Mouse (Mus musculus) CH12.LX (cell line): ENCODE results near the gene Fam173a. TPM values are rescaled to one million over a fixed set of nuclear protein-coding genes. Genes with fewer than 3 reads are reported as not detected.
A peak's percentile ranks its signal among the peaks of the same experiment; 100 is the strongest.

ENCODE experiments used
- DNase-seq: peaks from one replicate; pipeline ENCODE4 v3.0.0-alpha.2; 2013; ENCODE audit errors: extremely low read depth
- H3K27ac ChIP-seq: 2 replicates; pipeline ENCODE4 v1.5.1; 2012; ENCODE audit warnings: low read depth, mild to moderate bottlenecking, control low read depth, moderate library complexity; ENCODE audit not compliant: insufficient read depth
- H3K27me3 ChIP-seq: replicated peaks from 2 replicates; pipeline ENCODE3; 2012; ENCODE audit warnings: inconsistent platforms
- H3K36me3 ChIP-seq, 2 experiments: replicated peaks in 1 of 2; 2 replicates each; pipeline versions ENCODE3 to v1.6.1; 2012; ENCODE audit warnings: inconsistent platforms in 1 of 2, low read length in 1 of 2, mild to moderate bottlenecking in 1 of 2, mixed read lengths in 1 of 2, moderate library complexity in 1 of 2; ENCODE audit not compliant: control insufficient read depth in 1 of 2, insufficient read depth in 1 of 2
- H3K4me1 ChIP-seq, 2 experiments: 2 replicates each; pipeline ENCODE4 v1.6.1; 2012; ENCODE audit warnings: inconsistent platforms in 1 of 2, moderate library complexity in 1 of 2; ENCODE audit not compliant: insufficient read depth in 2 of 2, control insufficient read depth in 1 of 2
- H3K4me2 ChIP-seq: 2 replicates; pipeline ENCODE4 v1.6.1; 2012; ENCODE audit warnings: low read depth, mild to moderate bottlenecking, control low read depth; ENCODE audit not compliant: poor library complexity, insufficient read depth, severe bottlenecking
- H3K4me3 ChIP-seq, 3 experiments: fragments of 150-350 bp in 1 of 3; sonication (generic) in 1 of 3; replicated peaks in 1 of 3; 2 replicates each; pipeline versions ENCODE3 to v1.5.1; 2011 to 2012; ENCODE audit warnings: low read depth in 2 of 3, low read length in 2 of 3, mild to moderate bottlenecking in 2 of 3, moderate library complexity in 2 of 3, control low read depth in 1 of 3, improper control_type of control experiment in 1 of 3, inconsistent platforms in 1 of 3, mixed read lengths in 1 of 3; ENCODE audit not compliant: poor library complexity in 1 of 3
- H3K79me2 ChIP-seq: replicated peaks from 2 replicates; pipeline ENCODE4 v1.6.1; 2012; ENCODE audit warnings: mild to moderate bottlenecking, moderate library complexity; ENCODE audit not compliant: control insufficient read depth, poor library complexity, insufficient read depth, severe bottlenecking; ENCODE audit errors: extremely low read depth
- H3K9ac ChIP-seq: 2 replicates; pipeline ENCODE4 v1.6.1; 2012; ENCODE audit warnings: low read depth, mild to moderate bottlenecking, control low read depth, moderate library complexity; ENCODE audit not compliant: insufficient read depth
- H3K9me3 ChIP-seq: replicated peaks from 2 replicates; pipeline ENCODE3; 2012; ENCODE audit warnings: low read length, inconsistent platforms, mixed read lengths
- BHLHE40 ChIP-seq: IDR thresholded peaks from 2 replicates; pipeline ENCODE4 v1.6.1; 2011; ENCODE audit warnings: mild to moderate bottlenecking, low read depth, low read length, improper control_type of control experiment
- CHD1 ChIP-seq: IDR thresholded peaks from 2 replicates; pipeline ENCODE4 v1.6.1; 2012; ENCODE audit warnings: low read depth, low read length, improper control_type of control experiment, inconsistent platforms
- CHD2 ChIP-seq: IDR thresholded peaks from 2 replicates; pipeline ENCODE4 v1.6.1; 2011; ENCODE audit warnings: low read length, improper control_type of control experiment
- CTCF ChIP-seq, 2 experiments: IDR thresholded peaks in 1 of 2; conservative IDR thresholded peaks in 1 of 2; 2 replicates each; pipeline ENCODE4 v1.5.1; 2011 to 2012; ENCODE audit warnings: low read depth in 2 of 2, low read length in 2 of 2, improper control_type of control experiment in 1 of 2, inconsistent platforms in 1 of 2, mild to moderate bottlenecking in 1 of 2, moderate library complexity in 1 of 2
- ELF1 ChIP-seq: IDR thresholded peaks from 2 replicates; pipeline ENCODE4 v1.6.1; 2014; ENCODE audit warnings: low read depth, mild to moderate bottlenecking, inconsistent platforms, low read length, improper control_type of control experiment
- EP300 ChIP-seq: IDR thresholded peaks from 2 replicates; pipeline ENCODE4 v1.6.1; 2011; ENCODE audit warnings: low read length, improper control_type of control experiment
- KAT2A ChIP-seq: IDR thresholded peaks from 2 replicates; pipeline ENCODE4 v1.6.1; 2012; ENCODE audit warnings: low read length, improper control_type of control experiment, inconsistent platforms; ENCODE audit not compliant: insufficient replicate concordance
- MAZ ChIP-seq: IDR thresholded peaks from 2 replicates; pipeline ENCODE4 v1.6.1; 2012; ENCODE audit warnings: low read depth, mild to moderate bottlenecking, inconsistent platforms, low read length, improper control_type of control experiment, moderate library complexity
- MEF2A ChIP-seq: IDR thresholded peaks from 2 replicates; pipeline ENCODE4 v1.6.1; 2014; ENCODE audit warnings: low read depth, mild to moderate bottlenecking, inconsistent platforms, low read length, improper control_type of control experiment, borderline replicate concordance
- POLR2A ChIP-seq: IDR thresholded peaks from 2 replicates; pipeline ENCODE4 v1.6.1; 2011; ENCODE audit warnings: low read depth, mild to moderate bottlenecking, improper control_type of control experiment, low read length
- SIN3A ChIP-seq: IDR thresholded peaks from 2 replicates; pipeline ENCODE4 v1.6.1; 2012; ENCODE audit warnings: low read length, improper control_type of control experiment, inconsistent platforms
- TBP ChIP-seq: conservative IDR thresholded peaks from 2 replicates; pipeline ENCODE4 v1.6.1; 2011; ENCODE audit warnings: low read depth, low read length, improper control_type of control experiment
- TCF12 ChIP-seq: IDR thresholded peaks from 2 replicates; pipeline ENCODE4 v1.6.1; 2014; ENCODE audit warnings: low read depth, mild to moderate bottlenecking, inconsistent platforms, low read length, improper control_type of control experiment
- UBTF ChIP-seq: IDR thresholded peaks from 2 replicates; pipeline ENCODE4 v1.6.1; 2012; ENCODE audit warnings: low read depth, mild to moderate bottlenecking, inconsistent platforms, low read length, improper control_type of control experiment, moderate library complexity
- ZKSCAN1 ChIP-seq: IDR thresholded peaks from 2 replicates; pipeline ENCODE4 v1.6.1; 2012; ENCODE audit warnings: low read depth, inconsistent platforms, low read length, improper control_type of control experiment, borderline replicate concordance
- dilution Hi-C: fragments of 300-500 bp; cut with MboI; formaldehyde crosslinking; loops from 2 replicates; pipeline ENCODE4 v1.14.3; 2020; ENCODE audit warnings: low sequenced_read_pairs; ENCODE audit not compliant: extremely low pct_unique_long_range_greater_than_20kb, extremely low pct_ligation_motif_present
- in situ Hi-C: fragments of 300-500 bp; cut with MboI; formaldehyde crosslinking; loops from 3 replicates; pipeline ENCODE4 v1.14.3; 2019; ENCODE audit warnings: low sequenced_read_pairs, low pct_ligation_motif_present, low pct_unique_long_range_greater_than_20kb, mixed read lengths
- polyA plus RNA-seq: library from polyadenylated mRNA; unstranded; fragments of >175 nt; gene quantifications from 2 replicates; pipeline ENCODE4 v1.2.1, GENCODE M21; 2012; ENCODE audit warnings: low read depth; ENCODE audit not compliant: insufficient read length
- total RNA-seq, 2 experiments: library from RNA; depleted of rRNA; stranded (reverse); fragments of 300-350 nt in 1 of 2; fragments of >200 nt in 1 of 2; gene quantifications; 2 replicates each; pipeline ENCODE4 v1.2.3; 2012 to 2014

The Fam173a gene
- total and polyA plus RNA-seq, 3 experiments, result 25.5 to 68.3 (median 25.5) TPM

- TF ChIP-seq MEF2A, result peak; percentile 60; the same call in 1 of the 2 replicates
- peak; percentile 94; the same call in 1 of the 2 replicates for TF ChIP-seq SIN3A
- peak; percentile 77 for TF ChIP-seq ELF1
- no peak for TF ChIP-seq CTCF (conservative IDR thresholded peaks at IDR 0.05 in 1 of 2, IDR thresholded peaks at IDR 0.05 in 1 of 2; ENCODE audit: low read depth in 2 of 2, low read length in 2 of 2)
- peak; percentile 81 for TF ChIP-seq CHD2
- peak; percentile 86 for TF ChIP-seq TCF12
- TF ChIP-seq, all 38 proteins: peak for 22
Observed at GRCm38 (mm10) chr17:25791843-25792527, 716 bp downstream of the Fam173a start (continued).

- no peak for DNase-seq
- Histone ChIP-seq H3K4me2 (peak overlapping the region; percentile 71), H3K79me2 (0 out of 2 replicates have a peak, but pooled peaks cover 3% of the 10 kb centered on the region), H3K27me3 (no peaks in the 10 kb centered on the region), H3K27ac (no peak overlapping the region), H3K4me1 (peaks cover 14 to 29% of the 10 kb centered on the region in 2 experiments), H3K9ac (peak overlapping the region; percentile 42), H3K36me3 (peaks cover 17 to 50% of the 10 kb centered on the region in 2 experiments), H3K4me3 (peak overlapping the region; percentile 67 to 83 (median 76)), H3K9me3 (no peaks in the 10 kb centered on the region)
- in situ Hi-C loops, result loop anchor here (10.0 kb wide), 1 partner anchor 57 kb away; the partner anchor contains the start of gene Mslnl
- dilution Hi-C loops, result no loop called here
- TF ChIP-seq MAZ, result no peak
- TF ChIP-seq ZKSCAN1, result no peak
- no peak for TF ChIP-seq EP300
Observed at GRCm38 (mm10) chr17:25791320-25791842, 1.3 kb downstream of the Fam173a start.

- DNase-seq, result no peak
- Histone ChIP-seq H3K4me1 (peaks cover 7 to 27% of the 10 kb centered on the region in 2 experiments), H3K36me3 (peaks cover 41 to 70% of the 10 kb centered on the region in 2 experiments), H3K9ac (no peak overlapping the region), H3K4me2 (no peak overlapping the region), H3K4me3 (no peak overlapping the region), H3K27me3 (no peaks in the 10 kb centered on the region), H3K9me3 (no peaks in the 10 kb centered on the region), H3K27ac (no peak overlapping the region)
- dilution Hi-C loops, result no loop called here
- no peak for TF ChIP-seq KAT2A
- TF ChIP-seq POLR2A, result no peak
- no peak for TF ChIP-seq CTCF (conservative IDR thresholded peaks at IDR 0.05 in 1 of 2, IDR thresholded peaks at IDR 0.05 in 1 of 2; ENCODE audit: low read depth in 2 of 2, low read length in 2 of 2)
- no peak for TF ChIP-seq CHD1
- TF ChIP-seq UBTF, result no peak
- TF ChIP-seq TBP, result no peak
- no peak for TF ChIP-seq BHLHE40
- TF ChIP-seq, all 38 proteins: peak for 0
- H3K79me2 ChIP-seq, result 0 out of 2 replicates have a peak, but pooled peaks cover 3% of the 10 kb centered on the region
- in situ Hi-C loops, result no loop called here
Observed at GRCm38 (mm10) chr17:25786781-25787504, 5.8 kb downstream of the Fam173a start.
